Mouse (Mus musculus) left cerebral cortex, postnatal 25 days (tissue): ENCODE results near the gene Sytl3. TPM values are rescaled to one million over a fixed set of nuclear protein-coding genes. Genes with fewer than 3 reads are reported as not detected.
A peak's percentile ranks its signal among the peaks of the same experiment; 100 is the strongest.
"Not testable (repeated sequence)": the region's sequence is repeated elsewhere in the genome, so short reads cannot be mapped to it uniquely, and the experiment has no call there.

Source experiments
- DNase-seq, 2 experiments: peaks; one replicate each; pipeline ENCODE4 v3.0.0; 2022; ENCODE audit warnings: low spot score in 2 of 2, mixed read lengths in 1 of 2
- intact Hi-C: fragments of 180-260 bp; cut with DNase I; formaldehyde crosslinking; loops from one replicate; pipeline ENCODE4 v1.15.1; 2025
- total RNA-seq, 2 experiments: library from RNA; stranded (reverse); gene quantifications; 2 replicates each; pipeline ENCODE4 v1.2.3; 2021

Sytl3 gene
- total RNA-seq, 2 experiments from 2014 or later: 0.85 TPM; not detected in 1

GRCm38 (mm10) chr17:6644210-6644609 is 14.7 kb upstream of the Sytl3 start:
- intact Hi-C loops, DNase-seq: not testable (repeated sequence)

DNA sequence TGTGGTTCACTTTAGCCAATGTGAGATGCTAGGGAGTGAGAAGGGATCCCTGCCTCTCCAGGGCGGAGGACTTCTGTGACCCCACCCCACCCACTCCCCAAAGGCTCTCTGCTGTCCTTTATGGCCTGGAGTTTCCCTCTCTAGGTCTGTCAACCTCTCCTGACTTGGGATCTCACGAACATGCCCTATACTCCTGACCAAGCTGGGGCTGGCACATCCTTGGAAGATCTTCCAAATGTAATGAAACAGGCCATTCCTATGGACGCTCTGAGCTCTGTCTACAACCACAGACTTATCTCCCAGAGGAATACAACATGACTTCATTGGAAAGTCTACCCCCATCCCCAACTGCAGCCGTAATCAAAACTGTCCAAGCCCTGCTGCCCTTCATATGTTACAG is 14.2 kb upstream of the Sytl3 start:
- intact Hi-C loops, DNase-seq: not testable (repeated sequence)

DNA sequence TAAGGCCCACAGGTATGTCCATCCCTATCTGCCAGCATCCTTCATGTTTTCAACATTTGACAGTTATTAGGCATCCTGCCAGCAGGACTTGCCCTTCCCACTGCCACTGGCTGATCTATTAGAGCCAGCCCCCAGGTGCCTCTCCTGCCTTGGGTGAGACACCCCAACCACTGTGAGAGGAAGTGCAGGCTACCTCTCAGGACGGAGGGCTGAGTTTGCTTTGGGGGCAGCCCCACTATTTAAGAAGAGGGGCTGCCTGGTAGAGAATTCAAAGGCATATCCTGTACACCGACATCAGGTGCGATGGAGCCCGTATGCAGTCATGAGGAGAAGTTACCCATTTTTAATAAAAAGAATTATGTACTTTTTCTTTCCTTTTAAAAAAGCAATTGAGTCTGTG is 13.2 kb upstream of the Sytl3 start:
- intact Hi-C loops: not testable (repeated sequence)

GRCm38 (mm10) chr17:6646841-6647240 is 12.1 kb upstream of the Sytl3 start:
- DNase-seq, intact Hi-C loops: not testable (repeated sequence)

More for the DNA sequence above, 13.2 kb upstream of the Sytl3 start:
- not testable (repeated sequence) for DNase-seq

- DNase-seq, intact Hi-C loops: not testable (repeated sequence)
Observed at GRCm38 (mm10) chr17:6647452-6647851, 11.4 kb upstream of the Sytl3 start.

DNA sequence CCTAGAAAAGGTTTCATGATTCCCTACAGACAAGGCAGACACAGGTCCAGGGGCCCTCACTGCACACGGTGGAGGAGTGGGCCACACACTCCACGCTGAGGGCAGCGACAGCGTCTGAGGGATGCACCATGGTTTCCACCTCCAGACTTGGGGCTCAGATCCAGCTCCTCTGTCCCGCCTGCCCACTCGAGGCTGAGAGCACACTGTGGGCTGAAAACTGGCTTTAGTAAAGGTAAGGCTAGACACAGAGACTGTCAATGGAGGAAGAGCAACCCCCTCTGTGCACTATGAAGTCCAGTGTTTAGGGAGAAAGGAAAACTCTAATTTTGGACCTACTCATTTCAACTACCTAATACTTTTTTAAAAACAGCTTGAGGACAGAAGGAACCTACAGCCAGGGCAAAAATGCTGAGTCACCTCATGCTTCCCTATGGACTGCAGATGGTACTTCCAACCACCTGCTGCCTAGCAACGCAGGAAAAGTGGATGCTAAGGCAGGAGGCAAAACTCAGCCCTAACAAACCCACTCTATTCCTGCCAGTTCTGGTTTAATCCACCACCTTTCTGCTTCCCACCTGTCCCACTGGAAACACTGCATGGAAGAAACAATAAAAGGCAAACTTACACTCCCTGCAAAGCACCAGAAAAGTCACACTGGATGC is 7.9 kb upstream of the Sytl3 start:
- intact Hi-C loops: not testable (repeated sequence)
- peak in 1 of 2 experiments; percentile 80 for DNase-seq

DNA sequence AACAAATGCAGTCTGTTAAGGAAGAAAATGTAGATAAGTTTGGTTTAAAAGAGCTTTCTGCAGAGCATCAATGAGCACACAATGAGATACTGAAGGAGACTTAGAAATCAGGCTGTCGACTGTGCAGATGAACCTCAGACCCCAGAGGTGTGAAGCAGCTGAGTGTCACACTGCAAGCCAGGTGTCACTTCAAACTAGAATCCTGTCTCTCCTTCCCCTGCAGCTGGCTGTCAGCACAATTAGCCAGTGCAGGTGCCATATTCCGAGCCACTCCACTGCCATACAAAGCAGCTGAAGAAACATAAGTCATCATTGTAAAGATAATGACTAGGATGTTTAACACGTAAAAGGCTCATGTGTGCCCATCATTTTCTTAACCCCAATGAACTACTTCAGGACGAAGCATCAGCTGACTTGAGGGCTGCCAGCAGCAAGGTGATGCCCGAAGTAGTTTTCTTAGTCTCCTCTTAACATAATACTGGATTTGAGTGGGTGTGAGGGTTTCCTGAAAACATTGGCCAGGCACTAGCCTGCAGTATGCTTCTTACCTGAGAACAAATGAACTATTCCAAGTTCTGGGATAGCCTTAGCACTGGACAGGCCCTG is 5.4 kb upstream of the Sytl3 start:
- DNase-seq, intact Hi-C loops: not testable (repeated sequence)

DNA sequence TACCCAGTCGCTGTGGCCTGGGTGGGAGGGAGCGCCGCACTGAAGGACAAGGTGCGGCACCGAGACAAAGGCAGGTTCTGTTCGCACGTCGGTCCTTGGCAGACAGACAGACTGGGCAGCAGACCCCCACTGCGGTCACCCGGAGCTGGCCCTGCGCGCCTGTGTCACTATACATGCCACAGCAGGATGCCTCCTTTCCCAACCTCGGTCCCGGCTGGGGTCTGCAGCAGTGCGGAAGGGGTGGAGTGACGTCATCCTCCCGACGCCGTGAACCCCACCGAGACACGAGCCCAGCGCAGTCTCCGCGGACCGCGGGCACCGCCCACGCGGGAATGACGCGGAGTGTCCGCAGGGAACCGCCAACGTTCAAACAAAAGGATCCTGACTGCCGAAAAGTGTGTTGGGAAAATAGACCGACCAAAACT is 3.8 kb upstream of the Sytl3 start:
- intact Hi-C loops: not testable (repeated sequence)
- peak; percentile 69 to 75 for DNase-seq

DNA sequence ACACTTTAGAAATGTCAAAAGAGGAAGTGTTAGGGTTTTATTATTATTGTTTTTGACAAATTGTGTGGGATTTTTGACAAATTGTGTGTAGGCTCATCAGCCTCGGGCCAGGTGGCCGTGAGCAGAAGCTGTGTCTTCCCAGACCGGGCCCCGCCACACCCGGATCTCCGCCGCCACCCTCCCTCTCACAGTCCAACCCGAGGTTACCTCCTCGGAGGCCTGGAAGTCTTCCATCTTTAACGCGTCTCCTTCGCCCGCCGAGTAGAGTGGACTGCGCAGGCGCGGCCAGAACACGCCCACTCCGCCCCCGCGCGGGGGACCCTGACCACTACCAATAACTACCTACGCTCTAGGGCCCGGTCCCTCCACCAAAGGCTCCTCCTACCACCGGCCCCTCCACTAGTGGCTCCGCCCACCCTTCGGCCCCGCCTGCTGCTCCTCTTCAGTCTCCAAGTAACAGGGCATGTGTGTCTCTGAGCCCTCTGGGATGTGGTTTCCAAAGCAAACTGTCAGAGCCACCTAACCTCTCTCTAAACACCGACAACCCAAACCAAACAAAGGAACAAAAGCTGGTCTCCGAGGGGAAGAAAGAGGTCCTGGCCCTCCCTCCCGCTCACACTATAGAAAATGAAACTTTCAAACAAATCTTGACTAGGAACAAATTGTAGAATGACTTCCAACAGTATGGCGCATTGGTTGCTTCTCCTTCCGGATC is 3.2 kb upstream of the Sytl3 start, which contains the start of gene Dynlt1f:
Dynlt1f (minus strand) TSS at position 334 of the 715 bp plus-strand sequence.
- peak; percentile 62 to 64 for DNase-seq

GRCm38 (mm10) chr17:6656471-6656870 is 2.4 kb upstream of the Sytl3 start:
- intact Hi-C loops, DNase-seq: not testable (repeated sequence)

More for the DNA sequence above, 3.2 kb upstream of the Sytl3 start, which contains the start of gene Dynlt1f:
- intact Hi-C loops: not testable (repeated sequence)

GRCm38 (mm10) chr17:6660589-6660988 is 1.7 kb downstream of the Sytl3 start:
- intact Hi-C loops, DNase-seq: not testable (repeated sequence)

DNA sequence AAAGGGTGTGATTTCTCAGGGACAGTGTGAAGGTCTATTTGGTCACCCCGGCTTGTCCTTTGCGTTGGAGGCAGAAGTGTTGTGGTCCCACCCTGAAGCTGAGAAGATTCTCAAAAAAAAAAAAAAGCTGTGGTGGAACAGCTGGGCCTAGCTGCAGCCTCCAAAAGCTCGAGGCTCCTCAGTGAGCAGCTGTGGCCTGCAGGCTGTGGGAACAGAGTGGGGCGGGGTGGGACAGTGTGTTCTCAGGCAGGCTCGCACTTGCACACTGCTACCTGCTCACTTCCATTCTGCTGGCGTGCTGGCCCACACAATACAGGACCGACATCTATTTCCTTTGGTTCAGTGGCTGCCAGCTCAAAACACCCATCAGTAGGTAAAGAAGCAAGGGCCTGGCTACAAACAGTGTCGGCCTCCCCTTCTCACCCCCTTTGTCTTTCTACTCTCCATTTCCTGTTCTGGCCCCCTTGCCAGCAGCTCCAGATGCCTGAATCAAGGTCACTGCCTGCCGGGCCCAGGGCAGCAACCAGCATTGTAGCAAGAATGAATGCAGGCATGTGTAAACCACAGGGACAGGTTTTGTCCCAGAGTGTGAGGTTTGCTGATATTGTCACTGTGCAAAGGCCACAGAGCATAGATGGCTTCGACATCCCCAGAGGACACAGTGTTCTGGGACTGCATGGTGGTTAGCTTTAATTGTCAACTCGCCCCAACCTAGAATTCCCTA is 2.4 kb downstream of the Sytl3 start:
- intact Hi-C loops, DNase-seq: not testable (repeated sequence)

GRCm38 (mm10) chr17:6662840-6663239 is 3.9 kb downstream of the Sytl3 start:
- DNase-seq, intact Hi-C loops: not testable (repeated sequence)

DNA sequence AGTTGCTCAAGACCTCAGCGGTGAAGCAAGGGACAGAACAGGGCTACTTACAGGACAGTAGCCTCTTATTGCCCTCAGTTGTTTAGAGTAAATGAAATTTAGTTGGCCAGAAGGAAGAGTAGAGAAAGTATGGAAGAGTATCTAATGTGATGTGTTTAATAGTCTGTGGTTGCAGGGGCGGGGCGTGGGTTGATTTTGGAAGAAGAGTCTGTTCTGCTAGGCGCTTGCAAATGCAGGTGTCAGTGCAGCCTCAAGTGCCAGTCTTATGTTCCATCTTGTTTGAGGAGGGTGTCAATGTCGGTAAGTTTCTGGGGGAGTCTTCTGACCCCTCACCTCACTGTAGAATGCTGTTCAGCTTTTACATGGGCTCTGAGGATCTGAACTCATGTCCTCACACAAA is 6.5 kb downstream of the Sytl3 start:
- DNase-seq, intact Hi-C loops: not testable (repeated sequence)

GRCm38 (mm10) chr17:6668522-6668921 is 9.6 kb downstream of the Sytl3 start:
- DNase-seq, intact Hi-C loops: not testable (repeated sequence)

DNA sequence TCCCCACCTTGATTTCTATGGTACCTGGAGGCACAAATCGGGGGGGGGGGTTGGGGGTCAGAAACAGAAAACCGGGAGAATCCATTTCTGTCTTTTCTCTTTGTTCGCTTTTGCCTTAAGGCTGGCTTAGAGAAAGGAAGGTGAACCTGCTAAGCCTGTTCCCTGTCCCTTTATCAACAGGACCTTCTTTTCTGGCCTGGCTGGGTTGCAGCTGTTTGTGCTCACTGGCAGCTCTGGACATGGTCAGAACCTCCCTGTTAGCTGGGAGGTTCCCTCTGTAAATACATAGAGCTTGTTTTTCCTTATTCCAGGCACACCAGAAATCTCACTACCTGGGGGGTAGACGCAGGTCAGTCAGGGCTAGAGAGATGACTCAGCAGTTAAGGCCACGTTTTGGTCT is 15.4 kb downstream of the Sytl3 start:
- DNase-seq, intact Hi-C loops: not testable (repeated sequence)

- DNase-seq, intact Hi-C loops: not testable (repeated sequence)
Observed at GRCm38 (mm10) chr17:6678063-6678462, 19.2 kb downstream of the Sytl3 start.

GRCm38 (mm10) chr17:6681721-6682120 is 22.8 kb downstream of the Sytl3 start:
- DNase-seq, intact Hi-C loops: not testable (repeated sequence)

DNA sequence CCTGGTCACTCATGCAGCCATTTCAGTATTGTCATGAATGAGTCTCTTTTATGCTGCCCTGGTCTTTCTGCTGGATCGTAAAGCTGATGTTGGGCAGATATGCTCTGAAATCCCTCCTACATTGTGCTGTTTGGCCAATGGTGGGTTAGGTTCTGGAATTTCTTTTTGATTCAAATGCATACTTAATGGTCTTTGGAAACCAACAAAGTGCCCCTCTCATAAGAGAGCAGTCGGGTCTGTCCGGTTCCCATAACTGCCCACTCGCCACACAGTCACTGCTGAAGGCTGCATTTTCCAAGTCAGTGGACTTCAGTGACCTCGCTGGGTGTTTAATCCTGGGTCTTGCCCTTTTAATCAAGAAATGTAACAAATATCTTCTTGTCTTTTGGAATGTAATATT is 24.8 kb downstream of the Sytl3 start:
- intact Hi-C loops, DNase-seq: not testable (repeated sequence)
